Mouse (Mus musculus) ES-E14 (cell line): ENCODE measurements around the gene Parp6. TPM values are rescaled to one million over a fixed set of nuclear protein-coding genes. Genes with fewer than 3 reads are reported as not detected.
A peak's percentile ranks its signal among the peaks of the same experiment; 100 is the strongest.

Experiments used
- DNase-seq: peaks from one replicate; pipeline ENCODE4 v3.0.0-alpha.2; 2013; ENCODE audit warnings: low read depth, low spot score
- H3K27ac ChIP-seq: 2 replicates; pipeline ENCODE4 v1.5.1; 2012; ENCODE audit warnings: low read depth, mild to moderate bottlenecking, low read length, moderate library complexity, mixed read lengths; ENCODE audit not compliant: poor library complexity, insufficient read depth, severe bottlenecking
- H3K36me3 ChIP-seq: 2 replicates; pipeline ENCODE4 v1.6.1; 2012; ENCODE audit warnings: mild to moderate bottlenecking, low read length, moderate library complexity, mixed read lengths; ENCODE audit not compliant: control insufficient read depth, poor library complexity, insufficient read depth, severe bottlenecking
- H3K4me1 ChIP-seq, 2 experiments: fragments of 150-350 bp in 1 of 2; sonication (generic) in 1 of 2; 2 replicates each; pipeline ENCODE4 v1.6.1; 2012; ENCODE audit warnings: low read length in 2 of 2, mild to moderate bottlenecking in 1 of 2, mixed read lengths in 1 of 2; ENCODE audit not compliant: control insufficient read depth in 2 of 2, insufficient read depth in 2 of 2, poor library complexity in 1 of 2
- H3K4me3 ChIP-seq, 2 experiments: fragments of 150-350 bp in 1 of 2; sonication (generic) in 1 of 2; 2 replicates each; pipeline ENCODE4 v1.5.1; 2012; ENCODE audit warnings: low read length in 2 of 2, low read depth in 1 of 2, mild to moderate bottlenecking in 1 of 2, mixed read lengths in 1 of 2; ENCODE audit not compliant: insufficient read depth in 1 of 2, poor library complexity in 1 of 2, severe bottlenecking in 1 of 2
- H3K9ac ChIP-seq: 2 replicates; pipeline ENCODE4 v1.6.1; 2012; ENCODE audit warnings: low read depth, mild to moderate bottlenecking, low read length, mixed read lengths; ENCODE audit not compliant: poor library complexity, insufficient read depth, severe bottlenecking
- H3K9me3 ChIP-seq: fragments of 150-350 bp; sonication (generic); 2 replicates; pipeline ENCODE4 v1.6.1; 2012; ENCODE audit warnings: low read depth, mild to moderate bottlenecking, low read length; ENCODE audit not compliant: control insufficient read depth, insufficient read depth
- CHD2 ChIP-seq: IDR thresholded peaks from 2 replicates; pipeline ENCODE4 v1.6.1; 2014; ENCODE audit warnings: mild to moderate bottlenecking, low read depth, low read length, inconsistent platforms
- HCFC1 ChIP-seq: IDR thresholded peaks from 2 replicates; pipeline ENCODE4 v1.6.1; 2012; ENCODE audit warnings: low read length, inconsistent platforms, borderline replicate concordance; ENCODE audit not compliant: insufficient read depth
- MAFK ChIP-seq: IDR thresholded peaks from 2 replicates; pipeline ENCODE4 v1.6.1; 2014; ENCODE audit warnings: mild to moderate bottlenecking, low read depth, low read length, inconsistent platforms; ENCODE audit not compliant: insufficient read depth
- ZC3H11A ChIP-seq: IDR thresholded peaks from 2 replicates; pipeline ENCODE4 v1.6.1; 2012; ENCODE audit warnings: low read depth, mild to moderate bottlenecking, inconsistent platforms, low read length, borderline replicate concordance
- ZNF384 ChIP-seq: IDR thresholded peaks from 2 replicates; pipeline ENCODE4 v1.6.1; 2012; ENCODE audit warnings: low read depth, low read length, inconsistent platforms
- in situ Hi-C, 2 experiments: fragments of 600-800 bp; cut with MboI; formaldehyde crosslinking; loops; one replicate each; pipeline ENCODE4 v1.15.1; 2025; ENCODE audit warnings: low sequenced_read_pairs in 2 of 2, inconsistent platforms in 1 of 2; ENCODE audit not compliant: unreplicated experiment in 2 of 2
- total RNA-seq: library from RNA; depleted of rRNA; stranded (reverse); fragments of 300-350 nt; gene quantifications from 2 replicates; pipeline ENCODE4 v1.2.3, GENCODE M21; 2012

The Parp6 gene
- total RNA-seq, 1 experiment = 7.9 TPM

DNA sequence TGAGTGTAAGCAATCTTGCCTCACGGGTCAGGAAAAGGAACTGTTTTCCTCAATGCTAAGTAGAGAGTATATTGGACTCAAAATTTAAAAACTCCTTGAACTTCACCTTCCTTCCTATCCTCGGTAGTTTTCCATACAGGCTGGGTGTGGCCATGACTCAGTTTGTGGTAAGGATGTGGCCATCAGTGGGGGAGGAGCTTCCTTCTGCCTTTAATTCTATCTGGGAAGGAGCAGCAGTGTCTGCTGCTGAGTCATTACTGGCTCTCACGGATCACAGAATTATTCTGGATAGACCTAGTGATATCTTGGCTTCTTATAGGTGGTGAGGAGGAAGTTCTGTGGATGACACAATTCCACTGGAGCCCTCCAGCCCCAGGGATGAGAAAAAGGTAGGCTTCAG is 36.3 kb downstream of the Parp6 start:
- Histone ChIP-seq H3K4me3 (no peak overlapping the region), H3K9ac (peak overlapping the region; percentile 18; the same call in 1 of the 2 replicates)
- in situ Hi-C loops = no loop called here

GRCm38 (mm10) chr9:59654450-59654983 is 37.4 kb downstream of the Parp6 start:
- Histone ChIP-seq H3K9ac (no peak overlapping the region), H3K4me1 (peaks cover 0 to 9% of the 10 kb centered on the region in 2 experiments; a peak in 2 of 4 replicates), H3K9me3 (no peaks in the 10 kb centered on the region), H3K27ac (no peak overlapping the region), H3K4me3 (no peak overlapping the region), H3K36me3 (peaks cover 18% of the 10 kb centered on the region)
- in situ Hi-C loops = no loop called here
- TF ChIP-seq ZNF384 (no peak), ZC3H11A (no peak), MAFK (no peak), CHD2 (no peak), HCFC1 (no peak)
- no peak for DNase-seq

More for the DNA sequence above, 36.3 kb downstream of the Parp6 start:
- Histone ChIP-seq H3K27ac (no peak overlapping the region; the same call in 1 of the 2 replicates), H3K4me1 (peaks cover 0 to 9% of the 10 kb centered on the region in 2 experiments; a peak in 2 of 4 replicates), H3K9me3 (no peaks in the 10 kb centered on the region), H3K36me3 (peaks cover 12% of the 10 kb centered on the region)
- no peak for DNase-seq
- TF ChIP-seq CHD2 (no peak), MAFK (peak; percentile 89)

- peak within 1 kb of the TSS; percentile 88 to 90 for H3K4me3 ChIP-seq
- H3K36me3 ChIP-seq = peaks cover 29% of the 10 kb centered on the region
- peak within 1 kb of the TSS; percentile 98 for H3K9ac ChIP-seq
- DNase-seq = peak; percentile 99
- TF ChIP-seq ZNF384 (no peak), CHD2 (peak; percentile 54; the same call in 1 of the 2 replicates)
- H3K27ac ChIP-seq = peak within 1 kb of the TSS; percentile 91
- in situ Hi-C loops = no loop called here
- H3K4me1 ChIP-seq = peaks cover 0 to 13% of the 10 kb centered on the region in 2 experiments; a peak in 2 of 4 replicates
- no peaks in the 10 kb centered on the region for H3K9me3 ChIP-seq
Observed at GRCm38 (mm10) chr9:59655958-59656634, 39.0 kb downstream of the Parp6 start, which contains the start of gene Pkm. Gene Pkm, plus strand, starts transcription at chr9:59656368.

DNA sequence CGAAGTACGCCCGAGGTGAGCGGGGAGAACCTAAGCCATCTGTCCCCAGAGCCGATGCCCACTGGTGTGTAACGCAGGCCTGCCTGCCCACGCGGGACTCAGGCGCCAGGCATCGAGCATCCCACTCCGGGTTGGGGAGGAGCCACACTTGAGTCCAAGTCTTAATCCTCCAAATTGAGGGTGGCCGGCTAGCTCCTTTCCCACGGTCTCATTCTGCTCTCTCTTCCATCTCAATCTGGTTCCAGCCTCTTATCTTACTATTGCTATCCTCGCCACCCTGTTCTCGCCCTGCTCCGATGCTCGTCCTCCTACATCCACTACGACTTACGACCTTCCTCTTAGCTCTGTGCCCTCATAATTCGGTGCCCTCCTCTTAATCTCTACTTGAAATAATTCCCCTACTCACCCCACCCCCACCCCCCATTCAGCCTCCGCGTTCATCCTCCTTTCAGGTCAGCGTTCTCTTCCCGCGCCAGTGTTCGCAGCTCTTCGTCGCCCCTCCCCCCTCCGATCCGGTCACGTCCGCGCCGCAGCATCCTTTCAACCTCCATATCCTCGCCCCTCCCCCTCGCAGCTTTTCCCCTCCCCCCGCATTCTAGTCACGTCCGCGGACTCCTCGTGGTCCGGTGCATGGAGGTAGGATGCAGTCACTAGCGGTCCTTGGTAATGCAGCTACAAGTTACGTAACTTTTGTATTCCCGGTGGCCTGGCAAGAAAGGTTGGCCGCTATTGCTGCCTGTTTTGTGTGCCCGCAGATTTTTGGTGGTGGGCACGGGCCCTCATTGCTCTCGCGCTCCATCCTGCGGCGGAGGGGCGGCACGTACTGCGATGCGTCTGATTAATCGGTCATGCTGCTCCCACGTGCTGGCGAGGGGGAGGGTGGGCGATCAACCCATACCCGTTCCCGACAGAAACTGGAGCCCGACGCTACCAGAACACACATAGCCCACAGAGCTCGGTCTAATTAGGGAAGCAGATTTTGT is 39.8 kb downstream of the Parp6 start:
- Histone ChIP-seq H3K36me3 (peaks cover 37% of the 10 kb centered on the region), H3K4me3 (peak overlapping the region; percentile 88 to 90), H3K4me1 (peaks cover 0 to 17% of the 10 kb centered on the region in 2 experiments; a peak in 3 of 4 replicates), H3K9me3 (no peaks in the 10 kb centered on the region), H3K27ac (peak overlapping the region; percentile 91), H3K9ac (peak overlapping the region; percentile 98)
- in situ Hi-C loops = no loop called here
- peak; percentile 92 for DNase-seq
- no peak for TF ChIP-seq ZNF384
- peak; percentile 43; the same call in 1 of the 2 replicates for TF ChIP-seq MAFK
